Mouse (Mus musculus) hindbrain, embryonic 14.5 days (tissue): ENCODE results near the gene Fubp1. TPM values are rescaled to one million over a fixed set of nuclear protein-coding genes. Genes with fewer than 3 reads are reported as not detected.

ENCODE experiments used
- ATAC-seq: fragments of 200-750 bp; cut with Nextera tagmentation; 2 replicates; pipeline ENCODE4 v1.8.0; 2017; ENCODE audit warnings: moderate number of reproducible peaks, mild to moderate bottlenecking, moderate TSS enrichment, moderate library complexity; ENCODE audit not compliant: low FRiP score
- DNase-seq: peaks from one replicate; pipeline ENCODE4 v3.0.0-alpha.2; 2015; ENCODE audit warnings: low spot score
- H3K27ac ChIP-seq: fragments of 300-500 bp; sonication (generic); 2 replicates; pipeline ENCODE4 v1.5.1; 2014; ENCODE audit warnings: mild to moderate bottlenecking, moderate library complexity
- H3K27me3 ChIP-seq: fragments of 300-500 bp; sonication (generic); 2 replicates; pipeline ENCODE4 v1.6.1; 2014; ENCODE audit warnings: mild to moderate bottlenecking, low read length, mixed read lengths; ENCODE audit not compliant: control insufficient read depth, insufficient read depth
- H3K36me3 ChIP-seq: fragments of 300-500 bp; sonication (generic); replicated peaks from 2 replicates; pipeline ENCODE4 v1.6.1; 2014; ENCODE audit not compliant: control insufficient read depth, insufficient read depth
- H3K4me1 ChIP-seq: fragments of 300-500 bp; sonication (generic); replicated peaks from 2 replicates; pipeline ENCODE4 v1.6.1; 2014; ENCODE audit warnings: antibody characterized with exemption, low read length, mixed read lengths; ENCODE audit not compliant: control insufficient read depth, insufficient read depth
- H3K4me2 ChIP-seq: fragments of 300-500 bp; sonication (generic); replicated peaks from 2 replicates; pipeline ENCODE4 v1.6.1; 2014; ENCODE audit warnings: mild to moderate bottlenecking, moderate library complexity
- H3K4me3 ChIP-seq: fragments of 300-500 bp; sonication (generic); replicated peaks from 2 replicates; pipeline ENCODE4 v1.5.1; 2014; ENCODE audit warnings: mild to moderate bottlenecking, low read length
- H3K9ac ChIP-seq: fragments of 300-500 bp; sonication (generic); 2 replicates; pipeline ENCODE4 v1.6.1; 2014
- H3K9me3 ChIP-seq: fragments of 300-500 bp; sonication (generic); 2 replicates; pipeline ENCODE4 v1.6.1; 2016; ENCODE audit warnings: low read length; ENCODE audit not compliant: control insufficient read depth
- WGBS: fragments of 180-500 bp; shearing (Covaris S2); extraction: QIAGEN DNeasy Blood & Tissue Kit; methylation state at CpG from one replicate; pipeline ENCODE4 v1.1.7; 2014; 5-methylcytosine and 5-hydroxymethylcytosine counted together
- polyA plus RNA-seq: library from polyadenylated mRNA; unstranded; fragments of >200 nt; fragmentation: Nextera tagmentation; extraction: Ambion mirVana; gene quantifications from 2 replicates; pipeline ENCODE4 v1.2.1, GENCODE M21; 2014

Fubp1 gene
- polyA plus RNA-seq, 1 experiment from 2014 or later = 208 TPM

DNA sequence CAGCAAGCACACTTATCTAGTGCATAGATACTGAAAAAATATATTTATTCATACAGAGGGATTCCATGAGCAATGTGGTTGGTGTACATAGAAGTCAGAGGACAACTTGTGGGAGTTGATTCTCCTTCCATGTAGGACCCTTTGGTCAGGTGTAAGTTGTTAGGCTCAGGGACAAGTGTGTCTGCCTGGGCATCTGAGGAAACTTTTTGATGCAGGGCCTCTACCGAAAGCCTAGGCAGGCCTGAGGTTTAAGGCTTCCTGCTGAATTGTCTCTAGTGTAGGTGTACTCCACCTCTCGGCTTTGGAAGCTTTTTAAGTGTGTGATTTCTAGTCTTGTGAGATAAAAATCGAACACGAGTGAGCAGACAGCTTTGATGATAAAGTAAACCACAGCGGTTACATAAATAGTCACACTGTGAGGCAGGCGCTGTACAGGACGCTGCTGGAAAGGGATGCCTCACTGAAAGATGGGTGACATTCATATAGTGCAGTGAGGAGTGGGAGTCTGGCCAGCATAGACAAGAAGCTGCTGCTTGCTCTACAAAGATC, 1.6 kb downstream of the Fubp1 start:
- DNase-seq = no peak
- ATAC-seq = no peak
- H3K4me3 ChIP-seq = peak overlapping the region; percentile 87
- peak overlapping the region; percentile 81 for H3K4me2 ChIP-seq
- 40% methylated on average over 7 of the region's 7 CpGs for WGBS
- peaks cover 33% of the 10 kb centered on the region for H3K4me1 ChIP-seq
- H3K9me3 ChIP-seq = no peaks in the 10 kb centered on the region
- no peak overlapping the region for H3K27ac ChIP-seq
- H3K36me3 ChIP-seq = peaks cover 21% of the 10 kb centered on the region
- peak overlapping the region; percentile 100 for H3K9ac ChIP-seq
- H3K27me3 ChIP-seq = no peaks in the 10 kb centered on the region

DNA sequence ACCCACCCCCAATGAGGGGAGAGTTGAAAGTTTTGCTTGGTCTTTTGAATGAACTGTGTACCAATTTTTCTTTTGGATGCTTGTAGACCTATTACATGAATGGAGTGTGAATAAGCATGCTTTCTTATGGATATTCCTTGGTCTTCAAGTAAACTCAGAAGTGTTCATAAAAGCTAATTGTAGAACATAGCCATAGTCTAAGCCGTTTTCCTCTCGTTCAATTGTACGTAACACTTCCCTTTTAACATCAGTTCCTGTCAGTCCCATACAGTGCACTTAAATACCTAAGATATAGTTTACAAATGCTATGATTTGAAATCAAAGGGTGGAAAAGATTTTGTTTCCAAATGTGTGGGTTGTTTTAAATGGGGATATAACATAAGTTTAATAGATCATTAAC, 3.2 kb downstream of the Fubp1 start:
- no peak overlapping the region for H3K9ac ChIP-seq
- peaks cover 30% of the 10 kb centered on the region for H3K4me1 ChIP-seq
- H3K4me3 ChIP-seq = peak overlapping the region; percentile 12; the same call in 1 of the 2 replicates
- H3K4me2 ChIP-seq = peak overlapping the region; percentile 81
- WGBS = 66% methylated on average over 3 of the region's 3 CpGs
- H3K27me3 ChIP-seq = no peaks in the 10 kb centered on the region
- ATAC-seq (no peak), DNase-seq (no peak)
- H3K36me3 ChIP-seq = peaks cover 37% of the 10 kb centered on the region
- H3K9me3 ChIP-seq = no peaks in the 10 kb centered on the region
- H3K27ac ChIP-seq = no peak overlapping the region

DNA sequence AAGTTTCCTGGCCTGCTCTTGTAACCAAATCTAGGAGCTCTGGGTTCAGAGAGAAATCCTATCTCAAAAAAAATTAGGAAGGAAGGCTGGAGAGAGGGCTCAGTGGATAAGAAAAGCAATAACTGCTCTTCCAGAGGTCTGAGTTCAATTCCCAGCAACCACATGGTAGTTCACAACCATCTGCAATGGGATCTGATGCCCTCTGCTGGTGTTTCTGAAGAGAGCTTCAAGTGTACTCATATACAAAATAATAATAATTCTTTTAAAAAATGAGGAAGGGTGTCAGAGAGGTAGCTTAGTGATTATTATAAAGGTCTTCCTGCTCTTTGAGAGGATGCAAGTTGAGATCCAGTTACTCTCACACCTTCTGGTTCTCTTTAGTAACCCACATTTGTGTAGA, 14.7 kb downstream of the Fubp1 start:
- Histone ChIP-seq H3K4me2 (no peak overlapping the region), H3K4me1 (no peaks in the 10 kb centered on the region), H3K9ac (no peak overlapping the region), H3K4me3 (no peak overlapping the region), H3K27ac (no peak overlapping the region), H3K36me3 (peaks cover 96% of the 10 kb centered on the region), H3K27me3 (no peaks in the 10 kb centered on the region), H3K9me3 (no peaks in the 10 kb centered on the region)
- ATAC-seq (no peak), DNase-seq (no peak)

DNA sequence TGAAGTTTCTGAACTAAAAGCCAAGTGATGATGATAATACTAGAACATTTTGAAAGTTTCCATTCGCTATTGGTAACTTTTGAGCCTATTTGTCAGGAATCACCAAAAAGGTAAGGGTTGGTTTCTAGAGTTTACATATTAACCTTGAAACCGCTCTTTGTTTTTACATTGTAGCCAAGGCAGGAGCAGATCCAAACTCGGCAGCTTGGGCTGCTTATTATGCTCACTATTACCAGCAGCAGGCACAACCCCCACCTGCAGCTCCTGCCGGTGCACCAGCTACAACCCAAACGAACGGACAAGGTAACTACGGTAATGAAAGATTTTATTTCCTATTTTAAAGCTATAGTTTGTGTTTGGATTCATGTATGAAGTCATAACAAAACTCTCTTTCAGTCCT, 15.7 kb downstream of the Fubp1 start:
- Histone ChIP-seq H3K4me1 (no peaks in the 10 kb centered on the region), H3K27ac (no peak overlapping the region), H3K4me2 (no peak overlapping the region), H3K36me3 (peaks cover 96% of the 10 kb centered on the region), H3K9me3 (no peaks in the 10 kb centered on the region), H3K27me3 (no peaks in the 10 kb centered on the region), H3K9ac (no peak overlapping the region), H3K4me3 (no peak overlapping the region)
- DNase-seq (no peak), ATAC-seq (no peak)
- 94% methylated on average over 7 of the region's 7 CpGs for WGBS

DNA sequence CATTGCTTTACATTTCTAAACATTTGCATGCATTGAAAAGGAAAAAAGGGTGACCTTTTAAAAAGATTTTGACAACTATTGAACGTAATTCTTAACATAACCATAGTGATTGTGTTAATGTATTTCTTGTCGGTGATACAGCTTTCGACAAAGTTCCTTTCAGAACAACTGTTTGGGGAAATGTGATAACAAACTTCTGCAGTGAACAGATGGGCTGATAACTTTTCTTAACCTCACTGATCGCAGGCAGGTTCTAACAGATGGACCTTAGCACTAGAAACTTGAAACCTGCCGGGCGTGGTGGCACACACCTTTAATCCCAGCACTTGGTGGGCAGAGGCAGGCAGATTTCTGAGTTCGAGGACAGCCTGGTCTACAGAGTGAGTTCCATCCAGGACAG, 18.6 kb downstream of the Fubp1 start:
- no peak overlapping the region for H3K4me2 ChIP-seq
- peaks cover 94% of the 10 kb centered on the region for H3K36me3 ChIP-seq
- ATAC-seq (no peak), DNase-seq (no peak)
- H3K9ac ChIP-seq = no peak overlapping the region
- 94% methylated on average over 7 of the region's 7 CpGs for whole genome bisulfite sequencing
- no peaks in the 10 kb centered on the region for H3K4me1 ChIP-seq
- no peak overlapping the region for H3K4me3 ChIP-seq
- no peaks in the 10 kb centered on the region for H3K27me3 ChIP-seq
- no peak overlapping the region for H3K27ac ChIP-seq
- H3K9me3 ChIP-seq = no peaks in the 10 kb centered on the region

DNA sequence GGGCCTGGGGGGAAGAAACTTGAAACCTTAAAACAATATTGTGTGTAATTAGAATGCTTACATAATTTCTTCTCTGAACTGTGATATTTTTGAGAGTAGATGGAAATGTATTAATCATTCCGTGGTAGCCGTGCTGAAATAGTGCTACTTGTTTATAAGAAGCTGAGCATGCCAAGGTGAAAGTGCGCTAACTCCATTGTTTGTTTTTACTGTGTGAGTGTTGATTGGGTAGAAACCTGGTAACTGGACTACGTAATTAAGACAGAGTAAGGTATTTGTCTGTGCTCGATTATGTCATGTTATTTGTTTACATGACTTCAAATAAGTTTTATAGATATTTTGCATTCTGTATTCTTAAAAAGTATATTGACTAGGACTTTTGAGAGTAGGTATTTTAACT, 19.0 kb downstream of the Fubp1 start:
- no peak overlapping the region for H3K4me3 ChIP-seq
- H3K27ac ChIP-seq = no peak overlapping the region
- no peaks in the 10 kb centered on the region for H3K27me3 ChIP-seq
- WGBS = 95% methylated on average over 5 of the region's 5 CpGs
- H3K9ac ChIP-seq = no peak overlapping the region
- ATAC-seq (no peak), DNase-seq (no peak)
- no peaks in the 10 kb centered on the region for H3K9me3 ChIP-seq
- peaks cover 94% of the 10 kb centered on the region for H3K36me3 ChIP-seq
- no peak overlapping the region for H3K4me2 ChIP-seq
- no peaks in the 10 kb centered on the region for H3K4me1 ChIP-seq

DNA sequence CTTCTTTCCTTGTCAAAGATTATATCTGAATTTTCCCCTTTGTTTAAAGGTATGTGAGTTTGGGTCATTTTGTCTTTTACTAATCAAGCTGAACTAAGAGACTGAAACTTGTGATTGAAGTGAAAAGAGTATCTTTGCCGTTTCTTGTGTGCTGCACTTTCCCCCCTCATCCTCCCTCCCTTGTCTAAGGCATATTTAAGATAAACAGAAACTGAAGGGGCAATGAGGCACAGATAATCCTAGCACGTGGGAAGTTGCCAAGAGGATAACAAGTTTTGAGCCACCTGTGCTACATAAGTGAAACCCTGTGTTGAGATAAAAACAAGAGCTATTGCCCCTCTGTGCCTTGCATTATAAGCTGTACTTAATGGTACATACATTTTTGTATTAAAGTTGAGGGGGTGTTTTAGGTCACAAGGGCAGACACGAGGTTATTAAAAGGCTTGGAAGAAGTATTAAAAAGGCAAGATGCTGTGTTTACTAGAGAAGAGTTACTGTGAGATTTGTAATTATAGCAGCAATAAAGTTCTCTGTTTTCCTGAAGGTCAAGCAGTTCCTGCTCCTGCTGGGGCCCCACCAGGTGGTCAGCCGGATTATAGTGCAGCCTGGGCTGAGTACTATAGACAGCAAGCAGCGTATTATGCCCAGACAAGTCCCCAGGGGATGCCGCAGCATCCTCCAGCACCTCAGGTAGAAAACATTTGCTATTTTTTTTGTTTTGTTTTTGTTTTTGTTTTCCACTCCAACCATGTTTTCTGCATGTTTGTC, 21.3 kb downstream of the Fubp1 start:
- no peaks in the 10 kb centered on the region for H3K4me1 ChIP-seq
- ATAC-seq = no peak
- no peak for DNase-seq
- 62% methylated on average over 6 of the region's 6 CpGs for WGBS
- H3K4me3 ChIP-seq = no peak overlapping the region
- no peak overlapping the region for H3K9ac ChIP-seq
- H3K9me3 ChIP-seq = no peaks in the 10 kb centered on the region
- no peaks in the 10 kb centered on the region for H3K27me3 ChIP-seq
- peaks cover 89% of the 10 kb centered on the region for H3K36me3 ChIP-seq
- H3K27ac ChIP-seq = no peak overlapping the region
- no peak overlapping the region for H3K4me2 ChIP-seq

DNA sequence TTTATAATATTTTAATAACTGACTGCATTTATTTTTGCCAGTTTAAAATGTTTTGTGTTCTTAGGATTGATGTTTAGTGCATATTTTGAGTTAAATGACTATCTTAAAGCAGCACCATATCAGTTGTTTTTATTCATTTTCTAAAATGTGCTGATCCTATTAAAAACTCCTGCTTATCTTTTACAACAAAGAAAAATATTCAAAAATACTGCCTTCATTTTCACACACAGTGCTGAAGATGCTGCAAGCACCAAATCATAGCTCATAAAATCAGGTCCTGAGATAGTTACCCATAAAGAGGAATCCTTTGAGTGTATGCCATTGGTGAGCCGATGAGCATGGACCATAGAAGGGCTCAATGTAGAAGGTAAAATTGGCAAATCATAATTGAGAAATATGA, 25.0 kb downstream of the Fubp1 start:
- ATAC-seq (no peak), DNase-seq (no peak)
- Histone ChIP-seq H3K27ac (no peak overlapping the region), H3K4me3 (no peak overlapping the region), H3K4me1 (no peaks in the 10 kb centered on the region), H3K36me3 (peaks cover 87% of the 10 kb centered on the region), H3K9me3 (no peaks in the 10 kb centered on the region), H3K27me3 (no peaks in the 10 kb centered on the region), H3K4me2 (no peak overlapping the region), H3K9ac (no peak overlapping the region)
- WGBS = 100% methylated on average over 1 of the region's 1 CpGs

DNA sequence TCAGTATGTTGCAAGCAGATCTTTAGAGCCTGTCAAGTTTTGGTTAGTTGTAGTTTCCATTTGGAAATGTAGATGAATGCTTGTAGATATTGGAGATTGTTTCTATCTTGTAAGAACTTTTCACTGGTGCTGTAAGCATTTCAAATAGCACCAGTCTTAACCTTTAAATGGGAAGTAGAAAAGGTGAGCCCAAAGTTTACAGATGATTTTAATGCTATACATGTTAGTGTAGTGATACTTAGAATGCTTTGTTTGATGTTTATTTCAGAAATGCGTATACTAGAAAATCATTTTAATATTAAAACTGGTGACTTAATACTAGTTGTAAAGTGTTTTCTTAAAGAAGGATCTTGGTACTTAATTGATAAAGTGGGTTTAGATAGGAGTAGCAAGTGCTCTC, 25.6 kb downstream of the Fubp1 start:
- Histone ChIP-seq H3K4me3 (no peak overlapping the region), H3K9me3 (no peaks in the 10 kb centered on the region), H3K4me2 (no peak overlapping the region), H3K36me3 (peaks cover 87% of the 10 kb centered on the region), H3K9ac (no peak overlapping the region), H3K4me1 (no peaks in the 10 kb centered on the region), H3K27ac (no peak overlapping the region), H3K27me3 (no peaks in the 10 kb centered on the region)
- DNase-seq (no peak), ATAC-seq (no peak)
- 89% methylated on average over 1 of the region's 1 CpGs for WGBS
